Mouse (Mus musculus): ENCODE data around the gene Gm10128. TPM values are rescaled to one million over a fixed set of nuclear protein-coding genes. Genes with fewer than 3 reads are reported as not detected.
"Not testable (repeated sequence)": the region's sequence is repeated elsewhere in the genome, so short reads cannot be mapped to it uniquely, and the experiment has no call there.

Gene Gm10128
- not detected for total RNA-seq (2021)
- long read RNA-seq, experiment 1: 0 reads
- long read RNA-seq, experiment 2, partial matches to known transcripts: 0 of 1 reads
- long read RNA-seq, experiment 2, other reads (novel, unspliced or antisense): 1 of 1 reads

- DNase-seq: not testable (repeated sequence)
Observed at GRCm38 (mm10) chr14:7643872-7644271, at the start of gene Gm10128. Gene Gm10128, minus strand, starts transcription at chr14:7643972.

- DNase-seq: not testable (repeated sequence)
Observed at GRCm38 (mm10) chr14:7681170-7681569, 37.4 kb upstream of the Gm10128 start.

- DNase-seq: not testable (repeated sequence)
Observed at GRCm38 (mm10) chr14:7662491-7662890, 18.7 kb upstream of the Gm10128 start.

- not testable (repeated sequence) for DNase-seq
Observed at GRCm38 (mm10) chr14:7658101-7659074, 14.6 kb upstream of the Gm10128 start.

- DNase-seq: not testable (repeated sequence)
Observed at GRCm38 (mm10) chr14:7657456-7657855, 13.7 kb upstream of the Gm10128 start.

GRCm38 (mm10) chr14:7595492-7595891 lies 48.3 kb downstream of the Gm10128 start, which contains the start of gene Gm10338:
Gene Gm10338, minus strand, starts transcription at chr14:7595592.
- DNase-seq: not testable (repeated sequence)

Other genes starting within 250 kb of the Gm10128 start
- gene Gm3755, start 193.1 kb downstream of the Gm10128 start, total RNA-seq (2021): not detected
- not detected for gene Gm3752, start 160.2 kb downstream of the Gm10128 start, total RNA-seq (2021)
- under 1 TPM; 0.49 to 0.75 TPM for gene Gm3558, start 75.4 kb downstream of the Gm10128 start, total RNA-seq (2021)
- not detected for gene Gm10338, start 48.4 kb downstream of the Gm10128 start, total RNA-seq (2021)
- not detected for gene Gm26661, start 147.6 kb upstream of the Gm10128 start, total RNA-seq (2021)
- 10 to 100 TPM in 1 of 2 experiments, 1 to 10 TPM in 1; 9.2 to 11.6 TPM for gene Flnb, start 174.0 kb upstream of the Gm10128 start, total RNA-seq (2021)

Data from gastrocnemius, postnatal 25 days (tissue).